Mouse (Mus musculus) mesoderm, embryonic 11.5 days (tissue): ENCODE measurements around the gene Mmaa.

Experiments
- DNase-seq: peaks from one replicate; pipeline ENCODE4 v3.0.0-alpha.2; 2012; ENCODE audit warnings: low read depth, low spot score

The Mmaa gene

GRCm38 (mm10) chr8:79288681-79289080, 6.1 kb downstream of the Mmaa start:
- no peak for DNase-seq

GRCm38 (mm10) chr8:79288250-79288649, 6.5 kb downstream of the Mmaa start:
- DNase-seq, result no peak

- no peak for DNase-seq
These were observed 8.3 kb downstream of the Mmaa start for GRCm38 (mm10) chr8:79286424-79286823.

- DNase-seq, result no peak
These were observed 10.1 kb downstream of the Mmaa start for GRCm38 (mm10) chr8:79284626-79285025.

GRCm38 (mm10) chr8:79281376-79281890, 13.3 kb downstream of the Mmaa start:
- no peak for DNase-seq

- DNase-seq, result no peak
These were observed 17.4 kb downstream of the Mmaa start for GRCm38 (mm10) chr8:79277264-79277870.

- DNase-seq, result no peak
These were observed 19.8 kb downstream of the Mmaa start for GRCm38 (mm10) chr8:79274940-79275339.

- no peak for DNase-seq
These were observed 21.0 kb downstream of the Mmaa start for GRCm38 (mm10) chr8:79273776-79274175.

- no peak for DNase-seq
These were observed 22.1 kb downstream of the Mmaa start for GRCm38 (mm10) chr8:79272676-79273075.

- no peak for DNase-seq
These were observed 25.8 kb downstream of the Mmaa start for GRCm38 (mm10) chr8:79268921-79269320.

- DNase-seq, result no peak
These were observed 32.8 kb downstream of the Mmaa start for GRCm38 (mm10) chr8:79261920-79262319.

- DNase-seq, result no peak
These were observed 38.5 kb downstream of the Mmaa start for GRCm38 (mm10) chr8:79256076-79256705.

GRCm38 (mm10) chr8:79253742-79254141, 41.0 kb downstream of the Mmaa start:
- no peak for DNase-seq

GRCm38 (mm10) chr8:79248470-79248869, 46.3 kb downstream of the Mmaa start, which contains the start of gene 1700011L22Rik:
Gene 1700011L22Rik, minus strand, starts transcription at chr8:79248570.
- DNase-seq, result no peak

GRCm38 (mm10) chr8:79243422-79243821, 51.3 kb downstream of the Mmaa start:
- no peak for DNase-seq

- no peak for DNase-seq
These were observed 54.7 kb downstream of the Mmaa start for GRCm38 (mm10) chr8:79239996-79240395.

GRCm38 (mm10) chr8:79239320-79239719, 55.4 kb downstream of the Mmaa start:
- DNase-seq, result no peak

GRCm38 (mm10) chr8:79229266-79229888, 65.4 kb downstream of the Mmaa start:
- DNase-seq, result no peak

- DNase-seq, result no peak
These were observed 66.8 kb downstream of the Mmaa start for GRCm38 (mm10) chr8:79227916-79228315.

GRCm38 (mm10) chr8:79227194-79227593, 67.5 kb downstream of the Mmaa start:
- no peak for DNase-seq

- DNase-seq, result no peak
These were observed 68.7 kb downstream of the Mmaa start for GRCm38 (mm10) chr8:79226046-79226445.

- DNase-seq, result no peak
These were observed 69.2 kb downstream of the Mmaa start for GRCm38 (mm10) chr8:79225586-79225985.

GRCm38 (mm10) chr8:79224363-79224762, 70.4 kb downstream of the Mmaa start:
- DNase-seq, result no peak
